Mouse (Mus musculus) B cell, adult 67 days (primary cell): ENCODE data around the gene Chchd5. TPM values are rescaled to one million over a fixed set of nuclear protein-coding genes. Genes with fewer than 3 reads are reported as not detected.

Experiments used
- total RNA-seq, 2 experiments: library from RNA; stranded (reverse); gene quantifications; 4 replicates each; pipeline ENCODE4 v1.2.4; 2023

Gene Chchd5
- total RNA-seq: 10 to 100 TPM; 15.3 to 21.6 TPM

DNA sequence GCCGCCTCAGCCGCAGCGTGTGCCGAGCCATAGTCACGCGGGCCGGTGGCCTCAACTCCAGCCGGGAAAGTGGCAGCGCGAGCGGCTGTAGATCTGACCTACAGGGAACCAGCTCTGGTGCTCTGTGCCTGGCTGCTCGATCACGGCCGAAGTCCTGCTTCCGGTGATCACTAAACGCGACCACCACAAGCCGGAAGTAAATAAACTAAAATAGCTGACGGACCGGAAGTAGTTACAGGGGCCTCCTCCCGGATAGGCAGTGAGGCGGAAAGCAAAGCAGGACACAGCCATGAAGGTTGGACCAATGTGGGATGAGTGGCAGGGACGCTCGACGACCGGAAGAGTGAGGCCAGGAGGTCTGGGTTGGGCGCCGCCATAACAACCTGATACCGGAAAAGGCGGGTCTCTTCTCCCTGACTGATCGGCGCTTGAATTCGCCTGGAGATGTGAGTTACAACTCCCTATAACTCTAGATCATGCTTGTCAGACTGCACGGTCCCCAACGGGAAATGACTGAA is at the start of gene Chchd5:
Gene Chchd5 (plus strand): TSS at position 289 of the 518 bp plus-strand sequence.

DNA sequence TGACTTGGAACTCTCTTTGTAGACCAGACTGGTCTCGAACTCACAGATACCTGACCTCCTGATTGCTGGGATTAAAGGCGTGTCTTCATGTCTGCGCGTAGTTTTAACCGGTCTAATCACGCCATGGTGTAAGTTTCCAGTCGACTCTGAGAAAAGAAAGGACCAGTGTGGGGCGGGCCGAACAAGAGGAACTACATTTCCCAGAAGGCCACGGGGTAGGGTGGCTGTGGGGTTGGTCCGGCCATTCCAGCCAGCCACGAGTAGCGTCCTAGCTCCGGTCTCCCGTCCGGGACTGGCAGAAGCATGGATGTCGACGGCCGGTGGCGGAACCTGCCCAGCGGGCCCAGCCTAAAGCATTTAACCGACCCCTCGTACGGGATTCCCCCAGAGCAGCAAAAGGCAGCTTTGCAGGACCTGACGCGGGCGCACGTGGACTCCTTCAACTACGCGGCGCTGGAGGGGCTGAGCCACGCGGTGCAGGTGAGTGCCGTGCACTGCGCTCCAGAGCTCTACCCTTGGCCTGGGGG is 28.7 kb upstream of the Chchd5 start, which contains the start of gene Polr1b:
Gene Polr1b (plus strand): TSS at position 212 of the 527 bp plus-strand sequence.

Other genes with a start within 250 kb of the Chchd5 start
- 1 to 10 TPM; 4.8 to 5.0 TPM for gene Zc3h8, start 185.6 kb upstream of the Chchd5 start, total RNA-seq
- 10 to 100 TPM in 1 of 2 experiments, 1 to 10 TPM in 1; 9.0 to 16.2 TPM for gene Zc3h6, start 162.3 kb upstream of the Chchd5 start, total RNA-seq
- 1 to 10 TPM; 5.5 TPM for gene Gm10762, start 162.0 kb upstream of the Chchd5 start, total RNA-seq
- gene Vinac1, start 81.5 kb upstream of the Chchd5 start, total RNA-seq: under 1 TPM in 1 of 2 experiments, not detected in 1; 0.17 TPM
- gene Ttl, start 63.8 kb upstream of the Chchd5 start, total RNA-seq: 1 to 10 TPM; 5.1 to 5.4 TPM
- 10 to 100 TPM; 51.3 to 59.2 TPM for gene Polr1b, start 28.7 kb upstream of the Chchd5 start, total RNA-seq
- gene Slc20a1, start 69.1 kb downstream of the Chchd5 start, total RNA-seq: 100 to 1,000 TPM; 164 to 178 TPM
- gene Ckap2l, start 167.5 kb downstream of the Chchd5 start, total RNA-seq: 1 to 10 TPM in 1 of 2 experiments, under 1 TPM in 1; 0.86 to 1.0 TPM
- gene Il1a, start 180.3 kb downstream of the Chchd5 start, total RNA-seq: not detected
- gene Il1b, start 241.4 kb downstream of the Chchd5 start, total RNA-seq: 1 to 10 TPM in 1 of 2 experiments, under 1 TPM in 1; 0.98 to 3.3 TPM